Mouse (Mus musculus): ENCODE data around the gene Car14.

Car14 gene

DNA sequence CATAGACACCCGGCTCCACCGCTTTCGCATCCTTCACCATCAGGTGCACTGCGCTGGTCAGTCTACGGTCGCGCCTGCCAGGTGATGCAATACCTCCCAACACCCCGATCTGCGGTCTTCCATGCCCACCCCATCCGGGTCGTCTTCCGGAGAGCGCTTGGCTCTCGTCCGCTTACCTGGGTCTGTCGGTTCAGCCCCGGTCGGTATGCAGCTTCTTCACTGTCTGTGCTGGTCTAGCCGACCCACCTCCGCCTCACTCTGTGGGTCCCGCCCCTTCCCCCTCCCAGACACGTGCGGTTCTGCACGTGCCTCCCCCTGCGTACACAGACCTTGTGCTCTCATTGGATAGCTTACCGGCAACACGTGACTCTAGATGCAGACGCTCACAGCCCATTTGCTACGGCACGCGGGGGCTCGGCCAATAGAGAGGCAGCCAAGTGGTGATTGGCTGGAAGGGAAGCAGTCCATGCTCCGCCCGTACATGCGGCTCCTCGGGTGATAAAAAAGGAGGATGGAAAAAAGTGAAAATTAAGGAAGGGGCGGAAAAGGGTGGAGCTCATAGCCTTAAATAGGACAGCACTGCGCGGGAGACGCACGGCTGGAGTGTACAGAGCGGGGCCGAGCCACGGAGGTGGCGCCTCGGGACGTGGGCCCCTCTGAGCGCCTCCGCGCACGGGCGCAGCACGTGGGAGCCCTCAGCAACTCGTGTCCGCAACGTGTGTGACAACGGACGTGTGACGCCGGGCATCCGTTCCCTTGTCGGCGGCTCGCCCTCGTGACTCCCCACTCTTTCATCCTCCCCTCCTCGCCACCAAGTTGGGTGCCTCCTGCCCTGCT lies 22.3 kb downstream of the Car14 start, which contains the start of gene Ciart:
Gene Ciart, minus strand, starts transcription at position 273 of the 837 bp plus-strand sequence.
- peak; percentile 6; the same call in 1 of the 2 replicates for TF ChIP-seq GATA4 (IDR thresholded peaks at IDR 0.05; ENCODE audit: insufficient replicate concordance, low read length)

DNA sequence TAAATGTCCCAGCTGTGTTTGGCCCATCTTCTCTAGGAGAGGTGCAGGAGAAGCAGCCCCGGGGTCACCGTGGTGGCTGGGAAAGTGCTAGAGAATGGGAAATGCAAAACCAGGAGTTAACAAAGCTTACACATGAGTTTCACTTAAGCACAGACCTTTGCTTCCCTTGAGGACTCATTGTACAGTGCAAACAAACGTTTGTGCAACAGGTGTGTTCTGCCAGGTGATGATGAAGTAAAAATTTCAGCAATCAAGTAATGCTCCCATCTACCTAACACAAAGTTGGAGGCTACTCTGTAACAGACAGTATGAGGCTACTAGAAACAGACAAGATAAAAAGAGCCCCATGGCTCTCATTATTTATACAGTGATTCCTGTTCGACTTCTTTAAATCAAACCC lies 25.4 kb downstream of the Car14 start:
- no peak for TF ChIP-seq GATA4 (IDR thresholded peaks at IDR 0.05; ENCODE audit: insufficient replicate concordance, low read length)

DNA sequence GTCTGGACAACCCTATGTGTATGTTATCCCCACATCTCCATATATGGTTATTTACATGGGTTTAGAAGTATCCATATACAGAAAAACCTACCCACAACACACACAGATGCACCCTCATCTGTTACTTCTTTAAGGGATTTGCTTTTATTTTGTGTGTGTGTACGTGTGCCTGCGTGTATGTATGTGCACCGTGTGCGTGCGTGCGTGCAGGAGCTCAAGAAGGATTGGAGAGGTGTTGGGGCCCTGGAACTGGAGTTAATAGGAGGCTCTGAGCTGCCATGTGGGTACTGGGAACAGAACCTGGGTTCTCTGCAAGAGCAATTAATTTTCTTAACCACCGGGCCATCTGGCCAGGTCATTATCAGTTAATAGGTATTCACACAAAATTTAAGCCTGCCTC lies 32.4 kb downstream of the Car14 start:
- TF ChIP-seq GATA4 (IDR thresholded peaks at IDR 0.05; ENCODE audit: insufficient replicate concordance, low read length) = no peak

DNA sequence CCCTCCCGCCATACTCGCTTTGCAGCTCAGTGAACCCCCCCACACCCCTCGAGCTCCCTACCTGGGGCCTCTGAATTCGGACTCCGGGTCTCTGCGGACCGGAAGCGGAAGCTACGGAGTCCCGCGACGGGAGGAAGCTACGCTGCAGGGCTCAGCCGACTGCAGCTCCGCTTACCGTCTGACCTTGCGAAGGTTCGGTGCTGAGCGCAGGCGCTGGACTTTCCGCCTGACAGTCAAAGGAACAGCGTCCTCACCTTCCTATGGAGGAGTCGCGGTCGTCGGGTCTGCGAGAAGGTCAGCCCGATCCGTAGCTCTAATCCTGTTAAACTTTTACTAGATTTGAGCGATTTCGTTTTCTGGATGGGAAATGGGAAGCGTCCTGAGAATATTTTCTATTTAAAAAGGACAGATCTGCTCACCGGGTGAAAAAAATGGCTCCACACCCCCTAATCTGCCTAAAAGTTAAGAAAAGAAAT lies 33.1 kb downstream of the Car14 start, which contains the start of gene Mrps21:
Gene Mrps21, minus strand, starts transcription at position 128 of the 476 bp plus-strand sequence.
- no peak for TF ChIP-seq GATA4 (IDR thresholded peaks at IDR 0.05; ENCODE audit: insufficient replicate concordance, low read length)

DNA sequence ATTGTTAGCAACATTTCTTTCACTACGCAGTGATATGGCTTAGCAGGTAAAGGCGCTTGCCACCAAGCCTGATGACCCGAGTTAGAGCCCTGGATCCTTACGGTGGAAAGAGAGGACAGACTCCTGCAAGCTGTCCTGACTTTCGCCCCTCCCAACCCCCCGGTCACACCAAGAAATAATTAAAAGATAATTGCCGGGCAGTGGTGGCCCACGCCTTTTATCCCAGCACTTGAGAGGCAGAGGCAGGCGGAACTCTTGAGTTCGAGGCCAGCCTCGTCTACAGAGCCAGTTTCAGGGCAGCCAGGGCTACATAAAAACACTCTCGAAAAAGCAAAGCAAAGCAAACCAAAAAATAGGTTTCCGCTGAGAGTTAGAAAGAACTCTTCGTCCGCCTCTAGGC lies 33.5 kb downstream of the Car14 start:
- TF ChIP-seq GATA4 (IDR thresholded peaks at IDR 0.05; ENCODE audit: insufficient replicate concordance, low read length) = no peak

DNA sequence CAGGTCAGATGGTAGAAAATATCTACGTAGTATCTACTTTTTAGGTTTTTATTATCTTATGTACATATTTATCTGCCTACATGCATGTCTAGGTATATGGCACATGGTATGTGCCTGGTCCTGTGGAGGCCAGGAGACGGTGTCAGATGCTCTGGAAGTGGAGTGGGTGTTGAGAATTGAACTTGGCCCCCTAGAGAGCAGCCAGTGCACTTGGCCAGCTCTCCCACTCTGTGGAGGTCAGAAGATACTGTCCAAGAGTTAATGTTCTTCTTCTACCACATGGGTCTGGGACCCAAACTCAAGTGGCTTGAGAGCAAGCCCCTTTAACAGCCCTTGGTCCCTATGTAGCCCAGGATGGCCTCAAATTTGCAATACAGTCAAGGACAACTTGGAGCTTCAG lies 37.1 kb downstream of the Car14 start:
- TF ChIP-seq GATA4 (IDR thresholded peaks at IDR 0.05; ENCODE audit: insufficient replicate concordance, low read length) = no peak

DNA sequence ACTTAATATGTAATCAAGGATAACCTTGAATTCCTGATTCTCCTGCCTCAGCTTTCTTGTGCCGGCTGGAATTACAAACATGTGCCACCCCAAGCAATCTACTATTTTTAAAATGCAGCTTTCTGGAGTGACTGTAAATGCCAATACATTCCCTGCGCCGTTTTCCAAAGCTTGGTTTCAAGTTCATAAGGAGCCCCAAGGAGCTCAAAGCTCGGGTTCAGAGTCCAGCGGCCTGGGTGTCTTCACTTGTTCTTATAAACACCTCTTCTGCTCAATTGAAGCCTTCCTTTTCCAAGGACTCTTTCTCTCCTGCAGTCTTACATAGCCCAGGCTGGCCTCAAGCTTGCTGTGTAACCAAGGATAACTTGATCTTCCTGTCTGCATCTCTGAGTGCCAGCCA lies 38.4 kb downstream of the Car14 start:
- TF ChIP-seq GATA4 (IDR thresholded peaks at IDR 0.05; ENCODE audit: insufficient replicate concordance, low read length) = no peak

DNA sequence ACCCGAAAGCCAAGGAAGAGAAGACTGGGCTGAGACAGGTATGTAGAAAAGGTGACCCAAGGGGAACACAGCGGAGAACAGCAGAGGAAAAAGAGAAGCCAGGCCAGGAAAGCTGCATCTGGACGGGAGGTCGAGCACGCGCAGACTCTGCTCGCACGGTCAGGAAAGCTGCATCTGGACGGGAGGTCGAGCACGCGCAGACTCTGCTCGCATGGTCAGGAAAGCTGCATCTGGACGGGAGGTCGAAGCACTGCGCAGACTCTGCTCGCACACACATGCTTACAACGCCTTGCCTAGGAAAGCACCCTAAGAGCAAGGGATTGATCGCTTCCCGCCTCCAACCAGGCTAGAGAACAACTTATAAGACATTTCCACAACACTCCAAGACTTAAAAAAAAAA lies 38.9 kb downstream of the Car14 start:
- no peak for TF ChIP-seq GATA4 (IDR thresholded peaks at IDR 0.05; ENCODE audit: insufficient replicate concordance, low read length)

DNA sequence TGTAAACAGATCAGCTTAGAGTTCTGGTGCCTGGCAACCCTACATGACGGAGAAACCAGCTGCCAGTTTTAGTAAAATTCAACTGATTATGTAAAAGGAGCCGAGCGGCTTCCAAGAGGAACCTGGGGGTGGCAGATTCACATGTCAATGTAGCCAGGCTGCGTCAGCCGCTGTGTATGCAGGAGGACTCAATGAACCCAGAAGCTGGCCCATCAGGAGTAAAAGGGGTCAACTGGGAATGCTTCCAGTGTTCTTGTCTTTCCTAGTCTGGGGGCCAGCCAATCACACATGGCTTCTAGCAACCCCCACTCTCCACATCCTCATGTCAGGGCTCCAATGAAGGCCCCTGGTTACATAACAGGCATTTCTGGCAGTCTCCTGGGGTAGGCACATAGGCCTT lies 39.4 kb downstream of the Car14 start:
- TF ChIP-seq GATA4 (IDR thresholded peaks at IDR 0.05; ENCODE audit: insufficient replicate concordance, low read length) = no peak

DNA sequence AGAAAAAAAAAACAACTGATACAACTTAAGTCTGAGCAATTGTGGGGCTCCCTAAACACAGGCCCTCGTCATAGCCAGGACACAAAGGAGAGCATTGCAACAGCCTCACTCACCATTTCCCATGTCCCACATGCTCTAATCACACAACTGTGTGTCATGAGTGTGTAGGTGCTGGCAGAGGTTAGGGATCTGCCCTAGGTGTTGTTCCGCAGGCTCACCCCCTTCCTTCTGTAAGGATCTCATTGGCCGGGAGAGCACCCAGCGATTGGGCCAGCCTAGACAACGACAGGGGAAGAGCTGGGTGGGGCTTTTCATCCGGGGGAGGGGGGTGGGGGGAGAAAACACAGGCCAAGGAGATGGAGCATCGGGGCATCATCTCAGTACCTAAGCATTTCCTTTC lies 40.9 kb downstream of the Car14 start:
- TF ChIP-seq GATA4 (IDR thresholded peaks at IDR 0.05; ENCODE audit: insufficient replicate concordance, low read length) = no peak

DNA sequence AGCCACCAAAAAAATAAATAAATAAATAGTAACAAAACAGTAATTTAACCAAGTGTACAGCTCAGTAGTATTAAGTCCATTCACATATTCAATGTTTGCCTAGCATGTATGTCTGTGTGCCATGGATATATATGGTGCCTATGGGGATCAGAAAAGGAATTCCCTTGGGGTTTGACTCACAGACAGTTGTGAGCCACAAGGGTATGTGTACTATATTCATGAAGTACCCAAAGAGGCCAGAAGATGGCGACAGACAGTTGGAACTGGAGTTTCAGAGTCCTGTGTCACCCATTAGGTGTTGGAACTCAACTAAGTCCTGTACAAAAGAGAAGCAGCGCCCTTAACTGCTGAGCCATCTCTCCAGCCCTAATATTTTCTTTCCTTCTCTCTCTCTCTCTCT lies 42.7 kb downstream of the Car14 start:
- no peak for TF ChIP-seq GATA4 (IDR thresholded peaks at IDR 0.05; ENCODE audit: insufficient replicate concordance, low read length)

DNA sequence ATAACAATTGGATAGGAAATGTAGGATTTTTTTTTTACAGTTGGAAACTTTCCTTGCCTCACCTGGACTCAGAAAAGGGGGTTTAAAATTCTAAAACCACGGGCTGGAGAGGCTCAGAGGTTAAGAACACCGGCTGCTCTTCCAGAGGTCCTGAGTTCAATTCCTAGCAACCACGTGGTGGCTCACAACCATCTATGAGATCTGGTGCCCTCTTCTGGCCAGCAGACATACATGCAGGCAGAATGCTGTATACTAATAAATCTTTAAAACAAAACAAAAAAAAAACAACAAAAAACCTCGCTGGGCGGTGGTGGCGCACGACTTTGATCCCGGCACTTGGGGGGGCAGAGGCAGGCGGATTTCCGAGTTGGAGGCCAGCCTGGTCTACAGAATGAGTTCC lies 43.3 kb downstream of the Car14 start:
- TF ChIP-seq GATA4 (IDR thresholded peaks at IDR 0.05; ENCODE audit: insufficient replicate concordance, low read length) = no peak

DNA sequence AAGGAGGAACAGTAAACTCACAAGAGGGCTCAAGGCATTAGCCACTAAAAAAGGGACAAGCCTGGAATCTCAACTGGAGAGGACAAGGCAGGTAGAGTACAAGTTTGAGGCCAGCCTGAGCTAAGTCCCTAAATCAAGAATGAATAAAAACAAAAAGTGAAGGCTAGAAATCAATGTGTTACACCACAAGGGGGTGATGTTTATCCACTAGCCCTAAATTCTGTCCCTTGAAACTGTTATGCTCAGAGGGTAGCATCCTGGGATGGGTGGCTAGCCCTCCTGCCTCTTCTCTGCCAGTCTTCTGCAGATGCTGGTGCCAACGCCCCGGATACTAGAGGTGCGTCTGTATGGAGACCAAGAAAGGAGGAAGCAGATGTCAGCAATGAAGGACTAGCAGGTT lies 44.2 kb downstream of the Car14 start:
- TF ChIP-seq GATA4 (IDR thresholded peaks at IDR 0.05; ENCODE audit: insufficient replicate concordance, low read length) = no peak

DNA sequence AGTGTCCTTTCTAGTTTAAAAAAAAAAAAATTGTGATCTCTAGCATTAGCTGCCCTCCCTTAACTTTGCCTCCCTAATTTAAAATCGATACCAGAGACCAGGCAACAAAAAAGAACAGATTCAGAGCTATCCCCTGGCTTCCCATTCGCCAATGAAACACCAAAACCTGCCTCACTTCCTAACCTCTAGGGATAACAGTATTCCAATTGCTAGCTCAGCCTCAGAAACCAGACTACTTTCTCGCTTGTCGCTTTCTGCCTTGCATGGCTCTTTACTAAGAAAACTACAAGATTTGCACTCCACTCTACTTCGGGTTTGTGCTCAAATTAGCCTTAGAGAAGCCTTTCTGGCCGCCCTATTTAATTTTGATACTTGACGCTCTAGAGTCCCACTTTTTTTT lies 48.4 kb downstream of the Car14 start:
- no peak for TF ChIP-seq GATA4 (IDR thresholded peaks at IDR 0.05; ENCODE audit: insufficient replicate concordance, low read length)

DNA sequence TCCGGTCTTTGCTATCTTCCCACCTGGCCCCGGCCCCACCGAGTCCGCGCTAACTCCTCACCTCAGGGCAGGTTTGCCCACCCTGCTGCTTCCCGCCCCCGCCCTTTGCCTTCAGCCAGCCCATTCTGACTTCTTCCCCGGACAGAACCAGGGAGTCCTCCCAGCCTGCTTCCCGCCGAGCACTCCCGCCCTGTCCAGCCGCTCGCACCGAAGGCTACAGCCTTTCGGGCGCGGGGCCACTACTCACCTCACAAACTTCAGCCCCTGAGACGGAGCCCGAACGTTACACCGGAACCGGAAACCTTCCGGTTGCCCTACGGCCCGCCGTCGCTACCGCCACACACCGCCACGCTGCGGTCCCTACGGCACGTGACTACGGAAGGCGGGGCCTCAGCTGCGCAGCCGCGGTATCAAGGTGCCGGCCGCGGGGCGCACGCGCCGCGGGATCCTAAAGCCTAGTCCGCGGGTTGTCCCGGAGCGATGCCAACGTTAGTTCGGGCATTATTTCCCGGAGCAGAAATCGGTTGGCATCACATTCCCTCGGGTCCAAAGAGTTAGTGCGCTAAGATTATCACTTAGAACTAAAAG lies 48.9 kb downstream of the Car14 start, which contains the start of gene Prpf3:
Gene Prpf3, minus strand, starts transcription at position 384 of the 588 bp plus-strand sequence.
- peak; percentile 50; the same call in 1 of the 2 replicates for TF ChIP-seq GATA4 (IDR thresholded peaks at IDR 0.05; ENCODE audit: insufficient replicate concordance, low read length)

DNA sequence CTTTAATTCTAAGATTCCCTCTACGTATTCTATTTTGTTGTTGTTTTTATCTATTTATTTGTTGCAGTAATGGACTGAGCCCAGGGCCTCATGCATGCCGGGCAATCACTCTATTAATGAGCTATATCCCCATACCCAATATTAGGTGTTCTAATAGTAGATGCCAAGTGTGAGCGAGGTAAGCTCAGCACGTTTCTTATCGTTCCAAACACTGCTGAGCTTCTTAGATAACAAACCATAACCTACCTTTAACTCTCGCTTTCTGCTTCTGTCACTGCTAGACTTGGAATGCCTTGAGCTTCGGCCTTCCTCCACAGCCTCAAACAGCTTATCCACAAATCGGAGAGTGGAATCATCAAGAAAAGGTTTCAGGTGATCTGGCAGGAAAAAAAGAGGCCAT lies 53.2 kb downstream of the Car14 start:
- no peak for TF ChIP-seq GATA4 (IDR thresholded peaks at IDR 0.05; ENCODE audit: insufficient replicate concordance, low read length)
